Mouse (Mus musculus) gastrocnemius, postnatal 25 days (tissue): ENCODE results near the gene Fam204a. TPM values are rescaled to one million over a fixed set of nuclear protein-coding genes. Genes with fewer than 3 reads are reported as not detected.

Experiments
- DNase-seq: peaks from one replicate; pipeline ENCODE4 v3.0.0; 2022
- long read RNA-seq, 2 experiments: library from polyadenylated mRNA; stranded (forward); transcript quantifications; one replicate each; pipeline ENCODE4 v2.0.0; 2021
- total RNA-seq, 2 experiments: library from RNA; stranded (reverse); gene quantifications; 1 replicate in 1 of 2; 2 replicates in 1 of 2; pipeline ENCODE4 v1.2.3; 2021

Fam204a gene
- total RNA-seq = 10 to 100 TPM; 24.9 to 28.6 TPM
- long read RNA-seq, experiment 1, transcript Fam204a-201 (8 exons, 2,035 nt) = major isoform, 17 of 51 reads
- long read RNA-seq, experiment 1, partial matches to known transcripts = 4 of 51 reads
- long read RNA-seq, experiment 1, other reads (novel, unspliced or antisense) = 27 of 51 reads
- long read RNA-seq, experiment 2, transcript Fam204a-201 (8 exons, 2,035 nt) = major isoform, 9 of 38 reads
- long read RNA-seq, experiment 2, partial matches to known transcripts = 1 of 38 reads
- long read RNA-seq, experiment 2, other reads (novel, unspliced or antisense) = 26 of 38 reads

DNA sequence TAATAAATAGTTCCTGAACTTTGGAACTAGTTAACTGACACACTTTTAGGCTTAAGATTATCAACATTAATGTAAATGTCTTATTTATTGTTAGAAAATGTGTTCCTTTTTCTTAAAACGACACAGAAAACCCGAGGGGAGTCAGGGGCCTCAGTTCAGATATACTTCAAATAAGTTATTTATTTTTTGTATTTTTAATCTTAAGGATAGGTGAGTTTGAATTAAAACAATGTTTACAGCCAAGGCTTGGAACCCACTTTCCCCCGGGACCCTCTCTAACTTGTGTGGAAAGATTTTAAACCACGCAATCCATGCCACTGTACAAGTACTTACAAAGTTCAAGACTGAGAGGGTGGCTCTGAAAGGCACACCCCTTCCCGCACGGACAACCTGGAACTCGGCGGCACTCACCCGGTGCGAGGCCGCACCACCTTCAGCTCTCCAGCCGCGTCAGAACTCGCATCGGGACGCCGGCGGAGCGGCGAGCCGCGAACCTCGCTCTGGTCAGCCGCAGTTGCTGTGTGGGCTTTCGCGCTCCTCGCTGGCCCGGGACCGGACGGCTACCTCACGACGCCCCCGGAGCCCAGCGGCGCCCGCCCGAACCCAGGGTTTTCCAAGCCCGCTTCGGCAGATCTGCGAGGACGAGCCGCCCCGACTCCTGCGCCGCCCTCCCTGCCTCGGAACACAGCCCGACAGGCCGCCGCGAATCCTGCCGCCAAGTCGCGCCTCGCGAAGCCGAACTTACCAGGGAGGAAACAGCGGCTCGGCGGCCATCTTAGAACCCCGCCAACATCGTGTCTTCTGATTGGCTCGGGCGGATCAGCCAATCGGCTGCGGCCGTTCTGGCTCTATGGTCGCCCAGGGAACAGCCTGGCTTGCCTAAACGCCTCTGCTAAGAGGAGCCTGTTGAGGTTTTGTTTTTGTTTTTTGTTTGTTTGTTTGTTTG, at the start of gene Fam204a:
Gene Fam204a, minus strand, starts transcription at position 803 of the 946 bp plus-strand sequence.
- DNase-seq = peak; percentile 92

DNA sequence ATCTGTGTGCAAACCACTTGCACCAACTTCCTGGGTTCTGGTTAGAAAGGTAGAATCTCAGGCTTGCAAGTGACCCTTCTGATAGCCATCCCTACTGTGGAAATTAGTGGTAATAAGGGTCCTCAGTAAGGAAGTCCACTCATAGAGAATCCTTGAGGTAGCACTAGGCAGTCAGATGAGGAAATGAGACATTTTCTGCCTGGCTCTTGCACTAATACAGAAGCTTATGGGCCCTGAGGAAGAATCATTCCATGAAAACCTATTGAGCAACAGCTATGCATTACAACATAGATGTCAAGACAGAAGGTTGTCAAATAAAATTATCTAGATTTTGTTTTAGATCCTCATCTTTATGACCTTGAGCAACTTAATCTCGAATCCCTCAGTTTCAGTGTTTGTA, 39.3 kb upstream of the Fam204a start:
- no peak for DNase-seq

DNA sequence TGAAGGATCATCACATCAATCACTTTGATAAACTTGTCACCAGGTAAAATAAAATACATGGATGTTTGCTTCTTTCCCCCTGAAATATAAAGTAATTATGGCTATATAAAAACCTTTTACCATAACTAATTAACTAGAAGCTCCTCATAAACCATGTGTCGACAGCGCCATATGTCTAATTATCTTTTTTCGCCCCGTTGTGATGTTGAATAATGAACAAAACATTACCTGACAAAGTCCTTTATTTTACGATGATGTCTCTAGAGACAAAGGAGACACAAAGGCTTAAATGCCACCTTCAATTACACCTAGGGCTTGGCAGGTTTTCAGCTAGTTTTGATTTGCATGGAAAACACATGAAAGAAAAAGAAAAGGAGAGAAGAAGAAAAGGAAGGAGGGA, 34.2 kb upstream of the Fam204a start:
- no peak for DNase-seq

DNA sequence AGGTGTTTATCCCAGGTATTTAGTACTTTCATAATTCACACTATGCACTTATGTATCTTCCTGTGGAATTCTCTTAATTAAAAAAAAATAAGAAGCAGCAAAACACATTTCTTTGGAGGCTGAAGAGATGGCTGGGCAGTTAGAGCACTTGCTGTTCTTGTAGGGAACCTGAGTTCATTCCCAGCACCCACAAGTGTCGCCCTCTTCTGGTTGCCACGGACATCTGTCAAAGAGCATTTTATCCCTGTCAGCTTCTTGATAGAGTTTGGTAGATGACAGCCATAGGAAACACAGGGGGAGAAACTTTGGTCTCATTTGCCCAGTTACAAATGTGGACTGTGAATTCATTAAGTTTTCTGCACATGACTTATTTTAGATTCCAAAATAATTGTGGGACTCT, 25.5 kb upstream of the Fam204a start:
- DNase-seq = no peak

DNA sequence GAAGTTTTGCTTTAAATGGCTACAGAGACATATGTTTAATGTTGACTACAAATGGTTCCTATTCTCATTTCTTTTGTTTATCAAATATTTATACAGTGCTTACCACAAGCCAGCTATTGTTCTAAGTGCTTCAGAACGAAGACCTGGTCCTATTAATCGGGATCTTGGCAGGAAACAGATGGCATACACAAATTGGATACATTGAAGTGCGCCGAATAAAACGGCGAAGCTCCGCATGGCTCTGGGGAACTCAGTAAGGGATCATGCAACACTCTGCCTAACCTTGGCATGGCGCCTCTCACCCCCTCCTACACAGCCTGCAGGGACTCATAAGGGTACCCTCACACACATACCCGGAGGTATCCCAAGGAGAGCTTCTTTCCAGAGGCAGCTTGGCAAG, 24.7 kb upstream of the Fam204a start:
- no peak for DNase-seq

DNA sequence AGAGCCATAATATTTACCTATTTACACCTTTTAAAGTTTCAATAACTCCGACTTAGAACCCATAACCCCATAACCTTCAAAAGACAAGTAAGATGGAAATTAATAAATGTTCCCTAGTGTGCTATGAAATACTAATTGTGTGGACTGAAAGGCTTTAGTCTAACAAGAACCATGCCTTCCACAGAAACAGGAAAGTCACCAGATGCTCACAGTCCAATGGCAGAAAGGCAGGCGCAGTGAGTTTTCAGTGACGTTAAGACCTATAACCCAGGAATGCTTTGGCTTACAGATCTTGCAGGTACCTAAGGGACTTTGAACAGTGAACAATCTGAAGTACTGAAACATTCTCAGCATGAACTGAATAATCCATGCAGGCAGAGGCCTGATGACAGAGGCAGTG, 18.7 kb upstream of the Fam204a start:
- no peak for DNase-seq

DNA sequence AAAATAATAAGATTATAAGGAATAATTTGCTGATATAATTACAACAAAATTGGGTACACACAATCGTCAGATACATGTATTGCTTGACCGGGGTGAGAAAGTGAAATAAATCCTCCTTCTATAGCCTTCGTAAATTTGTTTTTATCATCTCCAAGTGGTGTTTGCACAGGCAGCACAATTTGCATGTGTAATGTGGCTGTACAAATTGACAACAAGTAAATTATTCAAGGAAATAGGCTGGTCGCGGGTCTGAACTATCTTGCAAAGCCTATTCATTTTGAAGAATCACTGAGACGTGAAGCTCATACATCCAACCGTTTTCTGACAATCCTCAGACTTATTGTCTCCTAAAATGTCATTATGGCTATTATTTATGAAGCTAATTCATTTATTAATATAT, 16.1 kb upstream of the Fam204a start:
- DNase-seq = no peak

DNA sequence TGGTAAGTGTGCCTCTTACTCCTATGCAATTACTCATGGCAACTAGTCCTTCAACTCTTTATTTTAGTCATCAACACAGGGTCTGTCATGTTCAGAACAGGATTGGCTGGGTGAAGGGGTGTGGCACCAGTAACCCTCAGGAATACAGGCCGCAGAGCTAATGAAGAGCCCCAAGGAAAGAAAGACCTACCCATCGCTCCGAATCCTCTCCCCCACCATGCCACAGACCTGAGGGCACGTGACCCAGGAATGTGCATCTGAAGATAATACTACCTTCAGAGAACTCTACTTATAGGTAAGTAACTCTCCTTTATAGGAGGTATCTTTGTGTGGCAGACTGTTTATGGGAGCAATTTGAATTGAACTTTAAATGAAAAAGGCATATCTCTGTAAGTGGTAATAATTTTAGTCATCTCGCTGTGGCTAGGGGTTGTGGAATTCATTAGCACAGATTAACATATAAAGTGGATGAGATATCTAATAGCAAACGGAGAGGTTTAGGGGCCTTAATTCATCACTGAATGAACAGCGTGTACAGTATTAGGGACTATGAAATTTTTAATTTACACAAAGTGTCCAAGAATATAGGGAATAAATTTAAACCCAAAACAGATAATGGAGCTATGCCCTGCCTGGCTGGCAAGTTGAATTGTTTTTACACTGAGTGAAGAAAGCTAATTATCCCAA, 15.6 kb upstream of the Fam204a start:
- no peak for DNase-seq

DNA sequence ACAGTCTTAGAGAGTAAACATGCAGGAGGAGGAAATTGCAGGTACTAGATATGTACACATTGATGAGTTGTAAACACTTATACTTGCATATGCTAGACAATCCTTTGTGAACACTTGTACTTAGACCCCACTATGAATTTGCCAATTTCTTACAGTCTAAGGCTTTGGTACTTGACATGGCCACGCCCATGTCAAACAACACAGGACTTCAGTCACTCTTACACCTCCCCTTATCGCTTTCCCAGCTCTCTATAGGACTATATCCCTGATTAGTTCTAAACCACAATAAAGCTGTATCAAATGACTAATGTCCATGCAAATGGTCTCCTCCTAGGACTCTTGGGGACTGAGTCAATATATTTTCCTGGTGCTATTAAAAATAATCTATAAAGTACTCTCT, 5.0 kb upstream of the Fam204a start:
- no peak for DNase-seq

DNA sequence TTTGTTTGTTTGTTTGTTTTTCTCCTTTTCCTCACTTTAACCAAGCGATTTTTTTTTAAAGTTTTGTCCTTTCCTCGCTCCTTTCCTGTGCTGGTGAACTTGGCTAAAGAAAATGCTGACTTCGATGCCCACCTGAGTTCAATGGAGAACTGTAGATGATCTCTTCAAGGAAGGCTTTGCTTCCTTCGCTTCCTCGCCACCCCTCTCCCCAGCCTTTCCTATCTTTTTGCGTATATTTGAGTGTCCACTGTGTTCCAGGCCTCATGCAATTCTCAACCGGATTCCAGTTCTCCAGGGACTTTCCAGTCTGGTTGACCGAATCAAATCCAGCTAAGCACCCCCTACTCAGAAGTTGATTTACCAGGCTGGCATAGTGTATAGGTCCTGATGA, 339 bp upstream of the Fam204a start:
- no peak for DNase-seq

DNA sequence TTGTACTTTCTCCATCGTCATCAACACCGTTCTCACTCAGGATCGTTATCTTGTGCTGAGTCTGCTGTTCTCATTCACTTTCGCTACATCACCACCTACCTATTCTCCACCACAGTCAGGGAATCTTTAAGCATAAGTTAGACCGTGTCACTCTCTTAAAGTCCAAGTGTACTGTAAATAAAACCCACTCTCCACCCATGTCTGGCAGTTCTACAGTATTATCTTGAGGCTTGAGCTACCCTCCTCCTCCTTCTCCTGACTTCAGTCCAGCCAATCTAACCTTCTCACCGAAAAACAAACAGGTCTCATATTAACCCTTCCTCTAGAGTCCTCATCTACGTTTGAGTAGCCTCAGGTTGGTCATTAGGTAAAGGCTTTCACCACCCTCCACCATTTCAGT, 7.1 kb downstream of the Fam204a start:
- no peak for DNase-seq

DNA sequence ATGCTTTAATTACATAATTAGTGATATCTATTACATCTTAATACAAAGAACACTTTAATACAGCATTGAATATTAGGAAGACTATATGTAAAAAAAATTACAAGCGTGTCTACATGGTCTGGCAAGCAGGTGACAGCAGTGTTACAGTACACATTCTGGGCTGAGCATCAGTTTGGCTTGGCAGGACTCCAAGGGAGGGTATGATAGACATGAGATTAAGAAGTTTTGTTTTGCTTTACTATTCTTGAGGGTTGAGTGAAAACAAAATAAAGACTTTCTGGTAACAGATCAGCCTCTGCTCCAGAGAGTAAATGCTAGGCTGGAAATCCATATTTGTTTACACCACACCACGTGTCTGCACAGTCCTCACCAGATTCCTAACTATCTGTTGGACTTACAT, 8.5 kb downstream of the Fam204a start:
- no peak for DNase-seq

DNA sequence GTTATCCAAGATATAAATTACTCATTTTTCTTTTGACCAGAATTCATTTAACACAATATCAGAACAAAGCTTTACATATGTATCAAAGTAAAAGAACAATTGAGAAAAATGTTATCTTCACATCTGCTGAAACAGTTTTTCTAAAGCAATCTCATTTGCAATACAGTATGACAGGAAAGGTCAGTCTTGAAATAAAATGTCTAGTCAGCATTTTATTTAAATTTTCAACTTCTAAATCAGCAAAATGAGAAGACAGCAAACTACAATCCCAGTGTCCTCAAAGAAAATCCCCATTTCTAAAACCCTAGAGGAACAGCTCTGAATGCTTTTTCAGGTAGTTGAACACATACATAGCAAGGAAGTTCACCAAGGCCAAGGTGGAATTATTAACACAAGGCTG, 18.3 kb downstream of the Fam204a start:
- DNase-seq = no peak

DNA sequence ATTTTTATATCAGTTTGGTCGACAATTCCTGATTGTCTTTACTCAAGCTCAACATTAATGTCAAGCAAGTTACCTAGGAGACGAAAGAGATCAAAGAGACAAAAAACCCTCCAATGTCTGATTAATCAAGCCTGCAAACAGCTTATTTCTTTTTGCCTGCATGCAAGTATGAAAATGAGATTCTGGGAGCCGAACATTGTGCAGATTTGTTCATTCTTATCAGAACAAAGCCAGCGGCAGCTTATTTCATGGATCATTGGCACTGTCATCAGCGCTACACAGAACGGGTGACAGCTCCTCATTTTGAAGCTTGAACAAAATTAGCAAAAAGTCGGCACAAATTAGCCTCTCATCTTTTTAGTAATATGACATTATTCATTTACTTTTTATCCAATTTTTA, 22.3 kb downstream of the Fam204a start:
- no peak for DNase-seq

DNA sequence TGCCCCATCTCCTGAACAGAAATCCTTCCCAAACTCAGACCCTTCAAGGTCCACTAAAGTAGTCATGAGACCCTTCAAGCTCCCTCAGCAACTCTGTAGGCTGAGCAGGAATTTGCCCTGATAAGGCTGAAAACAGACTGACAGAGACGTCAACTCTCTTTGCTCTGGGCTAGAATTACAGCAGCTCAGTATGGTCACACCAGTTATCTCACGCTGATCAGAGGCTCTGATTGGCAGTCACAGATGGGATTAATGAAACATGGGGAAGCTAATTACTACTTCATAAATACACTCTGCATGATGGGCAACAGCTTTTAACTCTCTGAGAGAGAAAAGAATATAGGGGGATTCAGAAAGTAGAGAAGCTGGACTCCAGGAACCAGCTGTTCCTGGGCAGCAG, 26.2 kb downstream of the Fam204a start:
- DNase-seq = no peak

DNA sequence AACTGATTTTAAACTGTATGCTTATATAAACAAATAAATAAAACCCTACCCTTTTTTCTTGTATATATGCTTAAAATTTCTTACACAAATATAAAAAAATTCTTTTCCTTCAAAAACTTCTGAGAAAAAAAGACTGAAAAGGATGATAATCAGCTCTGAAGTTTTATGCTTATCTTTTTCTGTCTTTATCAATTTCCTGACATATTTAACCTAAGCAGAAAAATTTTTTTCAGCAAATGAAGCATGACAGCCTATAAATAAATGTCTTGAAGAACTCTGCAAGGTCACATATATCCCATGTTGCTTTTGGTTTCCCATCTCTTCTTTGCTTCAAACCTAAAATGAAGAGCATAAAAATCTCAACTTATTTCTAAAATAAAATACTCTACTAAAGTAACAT, 27.3 kb downstream of the Fam204a start:
- DNase-seq = no peak

DNA sequence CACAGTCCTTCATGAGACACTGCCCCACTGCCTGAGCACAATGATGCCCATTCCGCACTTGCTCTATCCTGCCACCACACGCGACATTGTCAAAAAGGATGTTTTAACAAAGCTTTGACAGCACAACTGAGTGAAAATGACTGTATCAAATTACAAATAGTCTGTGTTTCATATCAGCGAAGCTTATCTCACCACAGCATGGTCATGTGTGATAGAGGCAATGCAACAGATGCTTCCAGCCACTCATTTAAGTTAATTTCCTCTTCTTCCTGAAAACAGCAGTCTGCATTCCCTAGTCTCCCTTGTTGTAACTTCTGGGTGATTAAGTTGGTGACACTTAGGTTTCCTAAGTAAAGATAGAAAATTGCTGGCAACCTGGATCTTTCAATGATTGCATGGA, 33.7 kb downstream of the Fam204a start:
- no peak for DNase-seq

DNA sequence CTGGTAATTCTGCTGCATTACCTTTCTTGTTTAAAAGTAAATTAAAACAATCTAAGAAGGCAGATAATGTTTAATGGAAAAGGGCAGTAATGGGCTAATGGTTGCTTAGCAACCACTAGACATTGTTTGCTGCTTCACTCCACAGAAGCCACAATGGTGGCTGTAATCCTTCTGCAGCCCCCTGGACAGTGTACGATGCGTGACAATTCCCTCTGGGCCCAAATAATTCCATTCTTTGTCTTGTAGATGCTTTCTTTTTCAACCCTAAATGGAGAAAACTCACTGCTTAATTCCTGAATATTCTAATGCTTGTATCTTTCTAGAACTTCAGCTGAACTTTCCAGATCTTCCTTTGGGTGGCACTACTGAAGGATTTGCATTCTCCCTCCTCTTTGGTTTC, 37.3 kb downstream of the Fam204a start:
- no peak for DNase-seq

DNA sequence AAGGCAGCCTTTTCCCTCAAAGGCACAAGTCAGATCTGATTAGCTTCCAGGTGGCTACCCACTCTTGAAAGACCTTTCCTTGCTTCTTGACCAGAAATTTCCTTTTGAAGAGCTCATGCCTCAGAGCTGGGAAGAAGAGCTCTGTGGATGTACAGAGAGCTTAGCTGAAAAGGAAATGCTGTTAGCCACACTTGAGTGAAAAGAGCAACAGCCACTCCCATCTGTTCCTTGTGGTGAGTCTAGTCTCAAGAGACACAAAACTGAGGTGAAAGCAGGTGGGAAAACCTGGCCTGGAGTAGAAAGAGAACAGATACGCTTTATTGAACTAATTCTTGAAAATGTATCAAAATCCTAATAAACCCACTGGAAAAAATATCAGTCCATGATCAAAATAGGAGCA, 43.6 kb downstream of the Fam204a start:
- DNase-seq = no peak

DNA sequence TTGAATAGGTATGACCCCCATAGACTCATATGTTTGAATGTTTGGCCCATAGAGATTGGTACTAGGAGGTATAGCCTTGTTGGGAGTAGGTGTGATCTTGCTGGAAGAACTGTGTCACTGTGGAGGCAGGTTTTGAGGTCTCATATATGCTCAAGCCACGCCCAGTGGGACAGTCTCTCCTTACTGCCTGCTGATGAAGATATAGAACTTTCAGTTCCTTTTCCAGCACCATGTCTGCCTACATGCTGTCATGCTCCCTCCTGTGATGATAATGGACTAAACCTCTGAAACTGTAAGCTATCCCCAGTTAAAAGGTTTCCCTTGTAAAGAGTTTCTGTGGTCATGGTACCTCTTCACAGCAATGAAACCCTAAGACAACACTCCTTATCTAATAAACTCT, 44.3 kb downstream of the Fam204a start:
- DNase-seq = no peak

DNA sequence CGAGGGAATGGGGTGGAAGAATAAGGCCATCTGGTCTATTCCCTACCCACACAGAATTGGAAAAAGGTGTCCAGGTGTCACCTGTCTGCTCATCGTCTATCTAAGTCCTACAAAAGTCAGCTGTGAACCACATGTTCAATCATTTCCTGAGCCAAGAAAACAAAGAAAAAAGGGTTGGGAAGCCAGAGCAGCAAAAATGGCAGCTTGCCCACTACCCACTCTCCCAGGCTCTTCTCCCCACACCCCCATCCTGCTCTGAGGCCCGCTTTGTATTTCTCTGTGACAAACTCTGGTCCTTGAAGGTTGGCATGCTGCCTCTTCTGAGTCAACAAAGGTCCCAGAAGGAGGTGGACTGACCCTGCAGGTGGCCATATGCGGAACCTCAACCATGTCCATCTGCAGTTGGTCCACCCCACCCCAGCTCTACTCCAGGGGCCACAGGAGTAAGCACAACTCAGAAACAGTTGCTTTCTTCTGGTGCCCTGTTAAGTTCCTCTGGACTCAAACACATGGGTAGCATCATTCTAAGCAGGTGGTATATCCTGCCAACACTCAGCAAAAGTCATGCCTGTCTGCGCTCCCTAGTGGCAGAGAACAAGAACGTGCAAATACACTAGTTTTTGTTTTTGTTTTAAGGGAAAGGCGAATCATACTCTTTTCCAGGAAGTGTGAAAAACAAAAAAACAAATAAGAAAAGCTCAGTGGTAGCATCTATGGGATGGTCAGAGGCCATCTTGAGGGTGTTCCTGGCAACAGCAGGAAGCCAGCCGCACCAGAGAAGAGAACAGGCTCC, 47.5 kb downstream of the Fam204a start:
- no peak for DNase-seq

DNA sequence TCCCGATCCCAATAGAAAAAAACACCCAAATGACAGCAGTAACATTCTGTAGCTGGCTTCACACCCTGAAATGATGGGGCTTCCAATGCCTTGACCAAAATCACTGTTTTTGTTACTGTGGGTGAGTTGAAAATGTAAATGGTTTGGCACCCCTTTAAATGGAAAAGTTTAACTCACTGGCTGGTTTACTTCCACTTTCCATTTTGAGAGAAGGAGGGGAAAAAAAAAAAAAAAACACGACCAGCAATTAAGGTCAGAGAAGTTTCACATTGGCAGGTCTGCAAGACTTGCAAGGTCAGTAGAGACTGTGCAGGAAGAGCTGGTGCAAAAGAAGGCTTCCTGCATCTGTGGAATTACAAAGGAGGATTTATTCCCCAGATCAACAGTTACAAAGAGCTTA, 61.1 kb downstream of the Fam204a start:
- DNase-seq = no peak
